In the genomic region with DNA sequence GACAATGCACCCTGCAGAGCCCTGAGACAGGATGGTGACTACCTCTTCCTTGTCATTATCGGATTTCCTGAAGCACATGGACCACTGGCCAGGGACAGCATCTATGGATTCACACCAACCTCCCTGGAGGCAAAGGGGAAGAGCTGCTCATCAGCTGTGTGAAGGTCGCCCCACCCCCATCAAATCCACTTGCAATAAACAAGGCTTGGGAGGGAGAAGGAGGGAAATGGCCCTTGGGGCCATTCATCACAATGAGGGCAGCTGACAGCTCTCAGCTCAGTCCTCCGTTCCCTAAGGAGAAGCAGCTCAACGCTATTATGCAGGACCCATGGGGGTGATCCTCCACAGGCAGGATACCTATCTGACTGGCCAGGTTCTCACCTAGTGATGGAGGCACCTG, we compare ENCODE assay signal across 13 mouse cellular contexts. TPM values are rescaled to one million over a fixed set of nuclear protein-coding genes. Genes with fewer than 3 reads are reported as not detected.
DNase-seq lines count a peak whose midpoint lies in the region; ATAC-seq and TF ChIP-seq lines count a peak whose summit lies in the region.
"Had no signal": no experiment of that assay in that cellular context is flagged by ENCODE, and none has a peak within 500 bp of the region (broad histone marks: within the 10 kb centered on the region; RNA-seq: fewer than 3 reads in every experiment).

No protein-coding gene starts in this region.

- no peaks in the 10 kb centered on the region for H3K9me3 ChIP-seq in heart, embryonic 14.5 days (ENCODE audit: control insufficient read depth, low read length)
- no peaks in the 10 kb centered on the region for H3K9me3 ChIP-seq in stomach, embryonic 14.5 days (ENCODE audit: control insufficient read depth, low read depth, low read length)
- H3K9me3 ChIP-seq in stomach, postnatal 0 days (ENCODE audit: control insufficient read depth, low read length), result no peaks in the 10 kb centered on the region
- H3K9me3 ChIP-seq: embryonic facial prominence, embryonic 12.5 days; forebrain, embryonic 10.5 days; liver, embryonic 12.5 days had no signal

- 0 out of 2 replicates have a peak, but pooled peaks have one; percentile 4 for ATAC-seq in cerebellum, adult (ENCODE audit: insufficient number of reproducible peaks, low FRiP score, low TSS enrichment)
- ATAC-seq in heart, embryonic 14.5 days (ENCODE audit: insufficient number of reproducible peaks, insufficient read depth, low FRiP score, low read depth), result peak; percentile 16
- ATAC-seq in stomach, embryonic 14.5 days (ENCODE audit: insufficient number of reproducible peaks, insufficient read depth, low FRiP score, low read depth), result peak; percentile 48; the same call in 1 of the 2 replicates
- no peak for ATAC-seq in stomach, postnatal 0 days (ENCODE audit: low FRiP score, low TSS enrichment)
- ATAC-seq: liver, embryonic 12.5 days had no signal

- peak overlapping the region; percentile 43 for H3K4me2 ChIP-seq in heart, embryonic 14.5 days (ENCODE audit: low read length)
- H3K4me2 ChIP-seq in stomach, embryonic 14.5 days (replicated peaks; ENCODE audit: low read depth, low read length), result no peak overlapping the region
- no peak overlapping the region for H3K4me2 ChIP-seq in stomach, postnatal 0 days (replicated peaks; ENCODE audit: low read depth)
- H3K4me2 ChIP-seq: embryonic facial prominence, embryonic 12.5 days; liver, embryonic 12.5 days had no signal

- no peaks in the 10 kb centered on the region for H3K36me3 ChIP-seq in heart, embryonic 14.5 days (ENCODE audit: control insufficient read depth, insufficient read depth, low read length)
- no peaks in the 10 kb centered on the region for H3K36me3 ChIP-seq in stomach, embryonic 14.5 days (ENCODE audit: control insufficient read depth, insufficient read depth, low read length)
- H3K36me3 ChIP-seq in stomach, postnatal 0 days (ENCODE audit: control insufficient read depth, insufficient read depth, low read length), result no peaks in the 10 kb centered on the region
- H3K36me3 ChIP-seq: embryonic facial prominence, embryonic 12.5 days; forebrain, embryonic 10.5 days; liver, embryonic 12.5 days had no signal

- WGBS in heart, embryonic 14.5 days, result 14% methylated on average over 4 of the region's 4 CpGs
- WGBS in stomach, embryonic 14.5 days, result 30% methylated on average over 4 of the region's 4 CpGs
- 44% methylated on average over 4 of the region's 4 CpGs for WGBS in stomach, postnatal 0 days

- DNase-seq in cerebellum, adult 9-10 months, result no peak
- no peak for DNase-seq in heart, postnatal 4 days
- DNase-seq in stomach, postnatal 0 days (ENCODE audit: low spot score), result no peak
- no peak for DNase-seq in layer of hippocampus, adult 9-10 months (ENCODE audit: low spot score)
- DNase-seq in B cell, adult 2 months, result no peak
- DNase-seq: adrenal gland, adult 8-10 months; kidney, adult 8-10 months had no signal

- peak overlapping the region; percentile 25; the same call in 1 of the 2 replicates for H3K9ac ChIP-seq in heart, embryonic 14.5 days (ENCODE audit: low read length)
- H3K9ac ChIP-seq in stomach, embryonic 14.5 days (replicated peaks; ENCODE audit: low read depth, low read length), result no peak overlapping the region
- no peak overlapping the region for H3K9ac ChIP-seq in stomach, postnatal 0 days (ENCODE audit: low read length)
- H3K9ac ChIP-seq: embryonic facial prominence, embryonic 12.5 days; liver, embryonic 12.5 days had no signal

- H3K27ac ChIP-seq in heart, embryonic 14.5 days (replicated peaks in 1 of 2; ENCODE audit: control insufficient read depth in 1 of 2, insufficient read depth in 1 of 2, low read depth in 2 of 2, low read length in 2 of 2), result peak overlapping the region; percentile 80 to 93
- no peak overlapping the region for H3K27ac ChIP-seq in stomach, embryonic 14.5 days (ENCODE audit: low read length)
- no peak overlapping the region for H3K27ac ChIP-seq in stomach, postnatal 0 days (replicated peaks)
- H3K27ac ChIP-seq: embryonic facial prominence, embryonic 12.5 days; forebrain, embryonic 10.5 days; liver, embryonic 12.5 days had no signal

- no peak overlapping the region; a peak in 1 of 4 replicates for H3K4me3 ChIP-seq in heart, embryonic 14.5 days (ENCODE audit: control insufficient read depth in 1 of 2, insufficient read depth in 1 of 2, low read depth in 1 of 2, low read length in 2 of 2)
- H3K4me3 ChIP-seq in stomach, embryonic 14.5 days (ENCODE audit: low read depth, low read length), result no peak overlapping the region
- no peak overlapping the region for H3K4me3 ChIP-seq in stomach, postnatal 0 days (ENCODE audit: low read depth, low read length)
- H3K4me3 ChIP-seq: embryonic facial prominence, embryonic 12.5 days; forebrain, embryonic 10.5 days; liver, embryonic 12.5 days had no signal

- H3K27me3 ChIP-seq in heart, embryonic 14.5 days (ENCODE audit: control insufficient read depth, insufficient read depth, low read length), result no peaks in the 10 kb centered on the region
- no peaks in the 10 kb centered on the region for H3K27me3 ChIP-seq in stomach, embryonic 14.5 days (ENCODE audit: control insufficient read depth, insufficient read depth, low read length)
- H3K27me3 ChIP-seq in stomach, postnatal 0 days (ENCODE audit: control insufficient read depth, insufficient read depth, low read length), result no peaks in the 10 kb centered on the region
- H3K27me3 ChIP-seq: embryonic facial prominence, embryonic 12.5 days had no signal

- no peak for TF ChIP-seq EP300 in stomach, postnatal 0 days (optimal IDR thresholded peaks at IDR 0.05)

- TF ChIP-seq CTCF in stomach, postnatal 0 days (IDR thresholded peaks at IDR 0.05; ENCODE audit: low read depth), result no peak

- H3K4me1 ChIP-seq in heart, embryonic 14.5 days (ENCODE audit: control insufficient read depth in 2 of 2, insufficient read depth in 2 of 2, low read length in 2 of 2), result peaks cover 46 to 57% of the 10 kb centered on the region in 2 experiments
- peaks cover 9% of the 10 kb centered on the region; the same call in 1 of the 2 replicates for H3K4me1 ChIP-seq in stomach, embryonic 14.5 days (ENCODE audit: control insufficient read depth, insufficient read depth, low read length)
- no peaks in the 10 kb centered on the region; the same call in none of the 2 replicates for H3K4me1 ChIP-seq in stomach, postnatal 0 days (replicated peaks; ENCODE audit: control insufficient read depth, insufficient read depth)
- H3K4me1 ChIP-seq: liver, embryonic 12.5 days had no signal

RNA-seq across cellular contexts. Expression of gene Pxylp1, which starts 14.0 kb away (rescaled TPM):
- polyA plus RNA-seq in heart, embryonic 14.5 days (2014; fragmentation: Nextera tagmentation; extraction: Ambion mirVana), result 41.1 and 41.3 TPM in 2 replicates
- total RNA-seq in heart, postnatal 4 days (2021), result 10 to 100 TPM; 22.0 to 28.3 TPM
- 36.8 and 37.7 TPM in 2 replicates for polyA plus RNA-seq in stomach, embryonic 14.5 days (2014; fragmentation: Nextera tagmentation; extraction: Ambion mirVana)
- polyA plus RNA-seq in stomach, postnatal 0 days (2015; fragmentation: Nextera tagmentation; extraction: Ambion mirVana), result 19.1 TPM in 2 replicates

Comparison
In these comparisons a context has a peak if more than half of its experiments do, and no peak if none do; other contexts are left out.
1. H3K27ac ChIP-seq: peak in heart, embryonic 14.5 days (2 of 2); none in stomach, embryonic 14.5 days (single experiment) and stomach, postnatal 0 days (single experiment).